Mouse (Mus musculus): ENCODE data around the gene Mapk9. TPM values are rescaled to one million over a fixed set of nuclear protein-coding genes. Genes with fewer than 3 reads are reported as not detected.

Mapk9 gene
- polyA plus RNA-seq, 1 experiment from 2014 or later: 28.4 TPM

GRCm38 (mm10) chr11:49876948-49877817, 30.6 kb downstream of the Mapk9 start:
- Histone ChIP-seq H3K27ac (replicated peaks) (no peak overlapping the region), H3K4me1 (no peaks in the 10 kb centered on the region), H3K27me3 (replicated peaks; ENCODE audit: low read depth, poor library complexity, severe bottlenecking) (no peaks in the 10 kb centered on the region), H3K36me3 (replicated peaks) (peaks cover 59% of the 10 kb centered on the region), H3K4me3 (no peak overlapping the region), H3K9me3 (no peaks in the 10 kb centered on the region)
- no peak for DNase-seq (ENCODE audit: low spot score)
- 92% methylated on average over 8 of the region's 8 CpGs for WGBS

DNA sequence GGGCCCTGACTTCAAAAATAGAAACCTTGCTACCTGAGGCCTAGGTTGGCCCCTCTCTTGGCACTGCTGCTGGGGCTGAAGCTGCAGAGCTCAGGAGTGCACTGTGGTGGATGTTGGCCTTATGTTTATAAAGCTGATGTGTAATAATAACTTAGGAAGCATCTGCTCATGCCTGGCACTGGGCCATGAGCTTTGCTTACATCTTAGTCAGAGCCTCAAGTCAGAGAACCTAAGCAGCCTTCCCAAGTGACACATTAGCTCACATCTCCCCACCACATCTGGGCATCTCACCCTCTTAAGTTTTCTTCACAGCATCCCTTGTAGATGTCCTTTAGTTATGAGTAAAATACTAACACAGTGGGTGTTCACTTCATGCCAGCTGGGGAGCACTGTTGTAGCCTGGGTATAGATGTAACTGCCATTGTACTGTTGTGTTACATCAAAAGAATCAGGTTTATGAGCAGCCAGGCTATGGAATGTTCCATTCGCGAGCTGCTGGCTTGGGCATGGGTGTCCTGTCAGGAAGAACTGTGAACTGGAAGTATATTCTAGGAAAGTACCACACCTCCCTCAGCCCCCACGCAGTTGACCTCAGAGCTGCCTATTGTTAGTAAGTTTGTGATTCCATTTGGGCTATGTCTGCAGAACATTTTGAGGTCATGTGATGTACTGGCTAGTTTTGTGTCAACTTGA, 33.5 kb downstream of the Mapk9 start:
- H3K4me1 ChIP-seq: no peaks in the 10 kb centered on the region
- 96% methylated on average over 3 of the region's 3 CpGs for WGBS
- DNase-seq (ENCODE audit: low spot score): no peak
- H3K27me3 ChIP-seq (replicated peaks; ENCODE audit: low read depth, poor library complexity, severe bottlenecking): no peaks in the 10 kb centered on the region
- H3K4me3 ChIP-seq: no peak overlapping the region
- H3K9me3 ChIP-seq: no peaks in the 10 kb centered on the region
- no peak overlapping the region for H3K27ac ChIP-seq (replicated peaks)
- peaks cover 55% of the 10 kb centered on the region for H3K36me3 ChIP-seq (replicated peaks)

DNA sequence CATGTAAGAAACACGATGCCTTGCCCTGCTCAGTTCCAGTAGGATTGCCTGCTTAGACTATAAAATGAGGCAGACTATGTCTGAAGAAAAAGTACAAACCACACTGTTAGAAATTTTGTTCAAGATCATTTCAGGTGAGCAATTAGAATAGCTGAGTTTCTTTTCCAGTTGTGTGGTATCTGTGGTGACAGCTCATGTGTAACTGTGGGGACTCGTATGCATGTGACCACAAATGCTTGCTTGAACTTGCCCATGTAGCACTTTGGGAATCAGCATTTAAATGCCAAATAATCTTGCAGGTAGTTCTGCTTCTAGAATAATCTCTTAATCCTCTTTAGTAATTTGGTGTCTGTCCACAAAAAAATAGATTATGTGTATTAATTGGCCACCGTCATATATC, 36.8 kb downstream of the Mapk9 start:
- no peaks in the 10 kb centered on the region for H3K4me1 ChIP-seq
- H3K4me3 ChIP-seq: no peak overlapping the region
- no peak for DNase-seq (ENCODE audit: low spot score)
- peaks cover 44% of the 10 kb centered on the region for H3K36me3 ChIP-seq (replicated peaks)
- 91% methylated on average over 3 of the region's 3 CpGs for WGBS
- H3K27me3 ChIP-seq (replicated peaks; ENCODE audit: low read depth, poor library complexity, severe bottlenecking): no peaks in the 10 kb centered on the region
- H3K9me3 ChIP-seq: no peaks in the 10 kb centered on the region
- H3K27ac ChIP-seq (replicated peaks): no peak overlapping the region

DNA sequence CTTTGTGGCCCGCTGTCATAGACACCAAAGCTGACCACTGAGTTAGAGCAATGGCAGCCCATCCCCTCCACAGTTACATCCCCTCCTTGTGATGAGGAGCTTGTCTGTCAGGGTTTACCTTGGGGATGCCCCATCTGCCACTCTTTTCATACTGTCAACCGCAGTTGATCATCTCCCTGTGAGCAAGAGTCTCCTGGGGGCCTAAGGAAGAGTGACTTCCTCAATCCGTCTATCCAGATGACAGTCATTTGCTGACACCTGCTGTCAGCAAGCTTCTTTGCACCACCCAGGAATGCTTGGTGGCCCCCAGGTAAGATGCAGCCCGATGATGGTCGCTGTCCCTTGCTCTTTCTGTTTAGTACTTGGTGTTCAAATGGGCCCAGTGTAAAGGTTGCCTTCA, 41.9 kb downstream of the Mapk9 start:
- no peaks in the 10 kb centered on the region for H3K9me3 ChIP-seq
- H3K4me3 ChIP-seq: no peak overlapping the region
- 82% methylated on average over 5 of the region's 5 CpGs for WGBS
- no peak overlapping the region for H3K27ac ChIP-seq (replicated peaks)
- no peaks in the 10 kb centered on the region for H3K4me1 ChIP-seq
- peaks cover 13% of the 10 kb centered on the region for H3K36me3 ChIP-seq (replicated peaks)
- no peak for DNase-seq (ENCODE audit: low spot score)
- no peaks in the 10 kb centered on the region for H3K27me3 ChIP-seq (replicated peaks; ENCODE audit: low read depth, poor library complexity, severe bottlenecking)

- H3K4me3 ChIP-seq: no peak overlapping the region
- 91% methylated on average over 5 of the region's 5 CpGs for WGBS
- H3K27me3 ChIP-seq (replicated peaks; ENCODE audit: low read depth, poor library complexity, severe bottlenecking): no peaks in the 10 kb centered on the region
- H3K4me1 ChIP-seq: no peaks in the 10 kb centered on the region
- H3K9me3 ChIP-seq: no peaks in the 10 kb centered on the region; the same call in 1 of the 2 replicates
- DNase-seq (ENCODE audit: low spot score): no peak
- H3K27ac ChIP-seq (replicated peaks): no peak overlapping the region
- H3K36me3 ChIP-seq (replicated peaks): peaks cover 5% of the 10 kb centered on the region; the same call in 1 of the 2 replicates
These were observed 45.4 kb downstream of the Mapk9 start for GRCm38 (mm10) chr11:49891993-49892392.

DNA sequence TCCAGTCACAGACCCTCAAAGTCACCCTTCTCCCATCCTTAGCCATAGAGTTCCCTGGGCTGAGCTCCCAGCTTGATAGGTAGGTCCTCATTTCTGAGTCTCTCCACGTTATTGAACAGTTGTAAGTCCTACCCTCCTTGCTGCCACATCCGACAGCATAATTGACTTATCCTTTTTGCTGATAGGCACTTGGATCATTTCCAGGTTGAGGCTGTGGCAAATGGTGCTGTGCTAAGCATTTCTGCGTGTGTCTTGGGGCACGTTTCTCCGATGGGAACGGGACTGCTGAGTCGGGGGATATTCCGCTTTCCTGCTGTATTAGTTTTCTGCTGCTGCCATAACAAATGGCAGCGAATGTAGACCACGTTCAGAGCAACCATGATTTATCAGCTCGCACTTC, 47.3 kb downstream of the Mapk9 start:
- no peaks in the 10 kb centered on the region for H3K4me1 ChIP-seq
- no peak overlapping the region for H3K4me3 ChIP-seq
- peaks cover 5% of the 10 kb centered on the region for H3K27me3 ChIP-seq (replicated peaks; ENCODE audit: low read depth, poor library complexity, severe bottlenecking)
- 84% methylated on average over 11 of the region's 11 CpGs for whole genome bisulfite sequencing
- 0 out of 2 replicates have a peak, but pooled peaks cover 3% of the 10 kb centered on the region for H3K36me3 ChIP-seq (replicated peaks)
- no peak overlapping the region for H3K27ac ChIP-seq (replicated peaks)
- DNase-seq (ENCODE audit: low spot score): no peak
- H3K9me3 ChIP-seq: peaks cover 6% of the 10 kb centered on the region; the same call in 1 of the 2 replicates

DNA sequence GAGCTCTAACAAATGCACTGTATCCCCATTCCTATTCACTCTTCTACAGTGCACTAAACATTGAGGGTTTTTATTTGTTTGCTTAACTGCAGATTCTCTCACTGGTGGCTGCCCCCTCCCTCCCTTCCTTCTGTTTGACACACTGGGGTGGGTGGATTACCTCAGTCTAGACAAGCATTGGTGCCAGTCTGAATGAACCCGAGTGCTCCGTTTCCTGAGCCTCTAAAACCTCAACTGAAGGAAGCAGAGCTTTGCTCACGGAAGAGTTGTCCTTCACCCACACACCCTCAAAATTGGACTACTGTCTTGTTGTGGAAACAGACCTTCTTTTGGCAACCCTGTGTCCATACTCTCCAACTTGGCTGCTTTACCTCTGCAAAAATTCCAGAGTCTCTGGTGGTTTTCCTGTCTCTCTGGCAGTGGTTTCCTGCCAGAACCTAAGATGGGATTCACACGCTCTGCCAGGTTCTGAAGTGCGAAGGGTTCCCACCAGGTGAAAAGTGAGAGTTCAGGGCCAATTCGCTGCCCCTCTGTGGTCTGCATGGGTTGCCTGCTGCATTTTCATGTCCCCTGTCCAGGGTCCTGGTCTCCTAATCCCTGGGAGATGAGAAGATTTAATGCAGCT, 49.5 kb downstream of the Mapk9 start:
- H3K36me3 ChIP-seq (replicated peaks): no peaks in the 10 kb centered on the region
- peaks cover 28% of the 10 kb centered on the region for H3K27me3 ChIP-seq (replicated peaks; ENCODE audit: low read depth, poor library complexity, severe bottlenecking)
- H3K4me3 ChIP-seq: no peak overlapping the region
- H3K9me3 ChIP-seq: peaks cover 6% of the 10 kb centered on the region; the same call in 1 of the 2 replicates
- no peak overlapping the region for H3K27ac ChIP-seq (replicated peaks)
- peaks cover under 1% of the 10 kb centered on the region; the same call in 1 of the 2 replicates for H3K4me1 ChIP-seq
- no peak for DNase-seq (ENCODE audit: low spot score)
- 64% methylated on average over 6 of the region's 6 CpGs for WGBS

GRCm38 (mm10) chr11:49900043-49900442, 53.5 kb downstream of the Mapk9 start:
- 78% methylated on average over 6 of the region's 6 CpGs for WGBS
- H3K27ac ChIP-seq (replicated peaks): no peak overlapping the region
- peaks cover 53% of the 10 kb centered on the region for H3K27me3 ChIP-seq (replicated peaks; ENCODE audit: low read depth, poor library complexity, severe bottlenecking)
- no peaks in the 10 kb centered on the region for H3K36me3 ChIP-seq (replicated peaks)
- H3K9me3 ChIP-seq: peaks cover 6% of the 10 kb centered on the region; the same call in 1 of the 2 replicates
- peaks cover 12% of the 10 kb centered on the region for H3K4me1 ChIP-seq
- no peak overlapping the region for H3K4me3 ChIP-seq
- no peak for DNase-seq (ENCODE audit: low spot score)

DNA sequence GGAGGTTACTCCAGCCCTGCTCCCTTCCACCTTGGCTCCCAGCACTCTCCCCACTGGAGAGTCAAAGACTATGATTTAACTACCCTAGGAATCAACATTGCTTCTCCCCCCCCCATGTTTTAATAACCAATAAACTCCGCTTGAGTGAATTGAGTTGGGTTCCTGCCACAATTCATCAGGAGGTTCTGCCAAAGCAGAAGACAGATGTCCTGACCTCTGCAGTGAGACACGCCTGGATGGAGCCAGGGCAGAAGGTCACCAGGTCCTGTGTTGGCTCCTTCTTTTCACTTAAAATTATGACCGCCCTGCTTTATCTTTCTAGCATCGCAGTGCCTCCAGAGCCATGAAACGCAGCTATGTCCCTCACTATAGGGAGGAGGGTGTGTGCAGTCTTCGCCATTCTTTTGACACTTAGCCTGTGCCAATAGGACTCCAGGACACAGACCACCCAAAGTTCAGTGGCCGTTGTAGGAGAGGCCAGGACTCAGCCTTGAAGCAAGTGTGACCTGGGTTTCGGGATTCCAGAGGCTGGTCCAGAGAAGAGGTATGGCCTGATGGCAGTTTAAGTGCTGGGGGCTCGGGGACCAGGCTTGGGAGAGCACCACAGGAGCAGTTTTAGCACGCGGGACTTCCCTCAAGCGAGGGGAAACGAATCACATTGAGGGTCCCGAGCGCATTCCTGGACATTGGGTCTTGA, 54.6 kb downstream of the Mapk9 start:
- DNase-seq (ENCODE audit: low spot score): no peak
- peaks cover 12% of the 10 kb centered on the region for H3K4me1 ChIP-seq
- WGBS: 32% methylated on average over 15 of the region's 15 CpGs
- H3K36me3 ChIP-seq (replicated peaks): no peaks in the 10 kb centered on the region
- H3K9me3 ChIP-seq: peaks cover 6% of the 10 kb centered on the region; the same call in 1 of the 2 replicates
- 0 out of 2 replicates have a peak overlapping the region, but pooled peaks have one; percentile 51 for H3K27ac ChIP-seq (replicated peaks)
- H3K4me3 ChIP-seq: peak overlapping the region; percentile 75
- peaks cover 53% of the 10 kb centered on the region for H3K27me3 ChIP-seq (replicated peaks; ENCODE audit: low read depth, poor library complexity, severe bottlenecking)

DNA sequence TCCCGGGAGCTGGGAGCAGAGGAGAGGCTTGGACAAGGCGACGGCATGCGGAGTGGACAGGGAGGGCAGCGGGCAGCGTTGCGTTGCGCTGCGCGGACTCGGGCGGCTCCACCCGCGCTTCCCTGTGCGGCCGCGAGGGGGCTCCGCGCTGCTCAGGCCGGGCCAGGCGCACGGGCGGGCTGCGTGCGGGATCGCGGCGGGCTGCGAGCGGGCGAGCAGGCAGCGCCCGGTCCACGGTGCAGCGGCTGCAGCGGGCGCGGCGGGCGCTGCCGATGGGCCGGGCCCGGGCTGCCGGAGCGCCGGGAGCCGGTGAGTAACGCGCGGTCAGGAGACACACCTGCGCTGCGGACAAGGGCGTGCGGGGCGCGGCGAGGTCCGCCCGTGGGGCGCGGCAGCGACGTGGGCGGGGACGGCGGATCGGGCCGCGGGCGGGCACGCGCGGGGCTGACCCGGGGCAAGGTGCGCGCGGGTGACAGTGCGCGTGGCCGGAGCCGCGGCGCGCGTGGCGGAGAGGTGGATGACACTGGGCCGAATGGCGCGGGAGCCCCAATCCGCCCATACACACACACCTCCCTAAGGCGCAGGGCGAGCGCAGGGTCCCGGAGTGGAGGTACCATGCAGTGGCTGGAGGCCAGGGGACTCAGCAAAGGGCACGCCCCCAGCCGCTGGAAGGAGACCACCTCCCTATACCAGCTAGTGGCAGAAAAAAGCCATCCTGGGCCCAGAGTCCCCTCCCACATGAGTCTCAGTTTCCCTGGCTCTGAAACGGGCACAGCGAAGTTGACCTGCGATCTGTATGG, 55.3 kb downstream of the Mapk9 start, which contains the start of gene Rasgef1c:
Gene Rasgef1c, plus strand, starts transcription at position 177 of the 800 bp plus-strand sequence.
- H3K27ac ChIP-seq (replicated peaks): peak within 1 kb of the TSS; percentile 51; the same call in 1 of the 2 replicates
- WGBS: 3% methylated on average over 99 of the region's 99 CpGs

DNA sequence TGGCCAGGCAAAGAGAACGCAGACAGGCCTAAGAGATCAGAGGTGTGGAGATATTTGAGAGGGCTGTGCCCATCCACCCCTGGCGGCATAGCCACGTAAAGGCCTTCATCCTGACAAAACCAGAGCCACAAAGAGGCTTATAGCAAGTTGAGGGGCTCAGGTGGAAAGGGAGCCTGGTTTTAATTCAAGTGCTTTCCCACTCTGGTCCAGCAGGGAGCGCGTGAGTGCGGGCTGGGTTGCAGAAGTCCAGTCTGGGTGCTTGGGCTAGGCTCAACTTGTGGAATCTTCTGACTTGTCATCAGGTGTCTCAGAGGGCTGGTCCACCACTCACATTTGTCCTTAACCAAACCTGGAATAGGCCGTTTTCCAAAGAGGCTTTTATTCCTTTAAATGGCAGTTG, 56.8 kb downstream of the Mapk9 start:
- Histone ChIP-seq H3K36me3 (replicated peaks) (no peaks in the 10 kb centered on the region), H3K4me1 (peaks cover 12% of the 10 kb centered on the region), H3K27ac (replicated peaks) (no peak overlapping the region), H3K4me3 (no peak overlapping the region), H3K9me3 (no peaks in the 10 kb centered on the region), H3K27me3 (replicated peaks; ENCODE audit: low read depth, poor library complexity, severe bottlenecking) (peaks cover 53% of the 10 kb centered on the region)
- DNase-seq (ENCODE audit: low spot score): peak; percentile 68
- 16% methylated on average over 7 of the region's 7 CpGs for WGBS

More for the DNA sequence above, 55.3 kb downstream of the Mapk9 start, which contains the start of gene Rasgef1c:
- Histone ChIP-seq H3K36me3 (replicated peaks) (no peaks in the 10 kb centered on the region), H3K4me1 (peaks cover 12% of the 10 kb centered on the region), H3K27me3 (replicated peaks; ENCODE audit: low read depth, poor library complexity, severe bottlenecking) (peaks cover 53% of the 10 kb centered on the region), H3K4me3 (peak within 1 kb of the TSS; percentile 75), H3K9me3 (peaks cover 6% of the 10 kb centered on the region; the same call in 1 of the 2 replicates)
- peak; percentile 83 for DNase-seq (ENCODE audit: low spot score)

Data from embryonic facial prominence, embryonic 10.5 days (tissue).